Mouse (Mus musculus) heart, adult 18-20 months (tissue): ENCODE measurements around the gene Gabrd. TPM values are rescaled to one million over a fixed set of nuclear protein-coding genes. Genes with fewer than 3 reads are reported as not detected.

Experiments
- DNase-seq, 2 experiments: peaks; one replicate each; pipeline ENCODE4 v3.0.0; 2021 to 2022; ENCODE audit warnings: mixed read lengths in 1 of 2
- total RNA-seq, 2 experiments: library from RNA; stranded (reverse); gene quantifications; 2 replicates each; pipeline ENCODE4 v1.2.3; 2021

Gabrd gene
- total RNA-seq, 2 experiments from 2014 or later = not detected

GRCm38 (mm10) chr4:155382752-155383151 is 15.2 kb downstream of the Gabrd start:
- no peak for DNase-seq

GRCm38 (mm10) chr4:155381974-155382373 is 15.9 kb downstream of the Gabrd start:
- DNase-seq = no peak

GRCm38 (mm10) chr4:155371797-155372735 is 25.8 kb downstream of the Gabrd start:
- no peak for DNase-seq

- DNase-seq = no peak
These were observed 26.9 kb downstream of the Gabrd start for GRCm38 (mm10) chr4:155370737-155371715.

- DNase-seq = peak; percentile 57 to 86
These were observed 29.2 kb downstream of the Gabrd start for GRCm38 (mm10) chr4:155368684-155369083.

DNA sequence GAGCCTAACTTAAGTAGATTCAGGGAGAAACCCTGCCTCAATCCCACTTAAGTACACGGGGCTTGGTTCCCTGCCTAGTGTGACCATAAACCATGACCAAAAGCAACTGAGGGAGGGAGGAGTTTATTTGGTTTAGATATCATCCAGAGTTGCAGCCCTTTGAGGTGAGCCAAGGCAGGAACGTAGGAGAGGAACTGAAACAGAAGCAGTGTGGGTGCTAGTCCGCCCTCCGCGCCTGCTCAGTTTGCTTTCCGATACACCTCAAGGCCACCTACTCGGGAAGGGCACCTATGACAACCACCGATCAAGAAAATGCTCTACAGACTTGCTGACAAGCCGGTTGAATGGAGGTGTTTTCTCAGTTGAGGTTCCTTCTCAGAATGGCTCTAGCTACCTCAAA is 30.2 kb downstream of the Gabrd start:
- DNase-seq = no peak

- no peak for DNase-seq
These were observed 31.1 kb downstream of the Gabrd start for GRCm38 (mm10) chr4:155366784-155367183.

- no peak for DNase-seq
These were observed 35.5 kb downstream of the Gabrd start for GRCm38 (mm10) chr4:155362443-155362842.

GRCm38 (mm10) chr4:155361303-155361791 is 36.6 kb downstream of the Gabrd start, which contains the start of gene Prkcz:
TSS of gene Prkcz (minus strand) at chr4:155361361.
- peak; percentile 67 to 90 for DNase-seq

- DNase-seq = no peak
These were observed 37.1 kb downstream of the Gabrd start for GRCm38 (mm10) chr4:155360856-155361255.

DNA sequence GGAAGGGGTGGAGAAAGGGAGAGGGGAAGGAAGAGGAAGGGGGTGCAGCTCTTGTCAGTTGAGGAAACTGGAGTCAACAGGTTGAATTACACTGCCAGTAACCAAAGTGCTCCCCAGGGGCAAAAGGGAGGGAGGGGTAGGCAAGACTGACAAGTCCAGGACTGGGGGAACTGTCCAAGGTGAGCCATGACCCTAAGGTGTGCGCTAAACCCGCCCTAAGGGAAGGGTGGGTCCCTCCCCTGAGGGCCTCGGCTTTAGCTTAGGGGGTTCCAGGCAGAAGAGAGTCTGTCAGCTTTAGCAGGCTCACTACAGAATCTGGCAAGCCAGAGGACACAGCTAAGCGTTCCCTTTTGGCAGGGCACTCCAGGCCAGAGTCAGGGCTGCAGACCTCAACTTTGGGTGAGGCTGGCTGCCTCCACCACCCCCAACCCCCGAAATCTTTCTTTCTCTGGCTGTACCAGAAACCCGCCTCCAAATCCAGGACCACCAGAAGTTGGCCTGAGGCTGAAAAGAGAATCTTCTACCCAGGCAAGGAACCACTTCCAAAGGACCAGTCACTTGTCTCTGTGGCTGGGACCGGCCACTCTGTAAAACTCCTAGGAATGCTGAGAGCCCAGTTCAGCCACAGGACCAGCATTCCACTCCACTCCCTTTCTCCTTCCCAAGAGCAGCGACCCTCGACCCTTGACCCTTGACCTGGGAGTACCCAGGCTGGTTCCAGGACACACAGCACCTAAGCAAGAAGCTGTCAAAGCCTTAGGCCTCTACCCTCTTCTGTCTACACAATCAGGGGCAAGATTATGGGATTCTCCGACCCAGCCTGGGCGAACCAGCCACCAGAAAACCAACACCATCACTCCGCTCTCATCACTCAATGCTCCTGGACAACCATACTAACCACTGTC is 38.1 kb downstream of the Gabrd start:
- DNase-seq = no peak

DNA sequence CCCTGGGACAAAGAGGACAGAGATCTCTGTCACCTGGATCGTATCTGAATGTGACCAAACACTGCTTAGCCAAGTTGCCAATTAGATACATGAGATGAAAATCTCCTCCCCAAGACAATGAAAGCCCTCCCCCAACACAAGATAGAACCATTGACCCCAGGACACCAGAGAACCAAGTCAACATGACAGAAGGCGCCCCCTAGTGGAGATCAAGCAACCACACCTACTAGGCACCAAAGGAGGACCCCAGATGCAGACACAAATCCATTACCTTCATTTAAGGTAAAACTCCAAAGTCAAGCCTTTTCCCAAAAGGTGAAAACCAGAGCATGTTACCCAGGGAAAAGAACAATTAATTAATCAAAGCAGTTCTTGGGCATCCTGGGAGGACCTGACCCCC is 40.3 kb downstream of the Gabrd start:
- no peak for DNase-seq

DNA sequence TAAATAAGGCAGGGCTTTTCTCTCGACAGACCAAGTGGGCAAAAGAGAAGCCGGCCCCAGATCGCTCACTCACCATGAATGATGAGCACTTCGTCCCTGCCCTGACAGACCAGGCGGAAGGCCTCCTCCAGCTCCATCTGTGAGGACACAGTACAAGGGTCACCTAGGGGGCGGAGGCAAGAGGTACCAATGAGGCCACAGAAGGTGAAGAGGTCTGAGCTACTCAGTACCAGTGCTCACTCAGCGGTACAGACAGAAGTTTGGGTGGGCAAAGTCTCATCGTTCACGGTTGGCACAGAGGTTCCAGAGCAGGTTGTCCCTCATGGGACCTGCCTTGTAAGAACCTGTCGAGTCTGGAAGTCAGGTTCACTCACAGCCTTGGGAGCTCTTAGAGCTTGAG is 41.6 kb downstream of the Gabrd start:
- DNase-seq = no peak

DNA sequence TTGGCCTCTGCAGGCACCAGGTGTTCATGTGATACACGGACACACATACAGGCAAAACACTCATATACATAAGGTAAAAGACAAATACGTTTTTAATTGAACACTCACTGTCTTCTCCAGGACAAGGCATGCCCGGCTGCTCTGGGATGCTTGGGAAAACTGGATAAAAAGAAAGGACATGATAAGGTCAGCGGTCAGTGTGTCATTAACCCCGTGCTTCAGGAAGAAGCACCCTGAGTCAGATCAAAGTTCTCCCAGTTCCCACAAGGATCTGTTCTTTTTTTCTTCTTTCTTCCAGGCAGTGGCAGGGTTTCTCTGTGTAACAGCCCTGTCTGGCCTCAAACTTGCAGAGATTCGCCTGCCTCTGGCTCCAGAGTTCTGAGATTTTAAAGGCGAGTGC is 43.4 kb downstream of the Gabrd start:
- no peak for DNase-seq

DNA sequence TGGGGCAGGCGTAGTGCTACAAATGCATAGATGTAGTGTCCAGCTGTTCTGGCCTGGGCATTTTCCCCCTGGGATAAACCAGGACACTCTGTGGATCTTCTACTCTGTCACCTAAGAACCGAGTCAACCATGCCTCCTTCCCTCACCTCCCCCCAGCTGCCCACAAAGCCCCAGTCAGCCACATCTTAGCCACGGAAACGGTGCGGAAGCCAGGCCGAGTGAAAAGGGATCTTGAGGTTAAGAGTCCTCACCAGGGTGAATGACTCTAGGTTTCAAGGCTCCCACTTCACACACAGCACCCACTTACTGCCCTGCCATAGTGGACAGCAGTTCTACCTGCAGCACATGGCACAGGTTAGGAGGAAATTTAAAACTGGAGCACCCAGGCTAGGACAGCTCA is 43.9 kb downstream of the Gabrd start:
- no peak for DNase-seq

- DNase-seq = no peak
These were observed 45.3 kb downstream of the Gabrd start for GRCm38 (mm10) chr4:155352581-155352980.

DNA sequence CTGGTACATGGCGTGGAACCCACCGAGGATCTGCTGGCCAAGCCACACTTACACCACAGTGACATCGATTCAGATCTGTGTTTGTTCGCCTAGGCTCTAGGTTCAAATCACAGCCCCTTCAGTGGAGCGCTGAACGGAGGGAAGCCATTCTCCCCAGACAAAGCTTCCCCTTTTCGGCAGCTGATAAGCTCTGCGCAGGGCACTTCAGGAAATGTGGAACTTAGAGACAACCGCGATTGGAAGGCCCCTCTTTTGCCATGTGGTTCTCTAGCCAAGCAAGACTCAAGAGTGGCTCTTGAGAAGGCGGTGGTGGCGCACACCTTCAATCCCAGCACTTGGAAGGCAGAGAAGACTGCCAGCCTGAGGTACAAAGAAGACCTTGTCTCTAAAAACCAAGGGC is 51.6 kb downstream of the Gabrd start:
- no peak for DNase-seq

DNA sequence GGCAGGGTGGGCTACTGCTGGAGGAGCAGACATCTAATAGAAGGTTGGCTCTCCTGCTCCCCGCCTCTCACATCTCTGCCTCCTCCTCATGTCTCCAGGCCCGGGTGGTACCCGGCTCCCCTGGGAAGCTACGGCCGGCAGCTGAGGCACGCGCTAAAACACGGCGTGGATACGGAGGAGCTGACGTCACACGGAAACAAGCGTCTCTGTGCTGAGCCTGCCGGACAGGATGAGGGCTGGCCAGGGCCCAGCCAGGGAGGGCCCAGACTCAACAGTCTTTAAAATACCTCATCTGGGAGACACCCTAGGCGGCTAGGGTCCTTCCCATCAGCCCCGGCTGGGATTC is 52.3 kb downstream of the Gabrd start:
- peak; percentile 62 to 73 for DNase-seq

DNA sequence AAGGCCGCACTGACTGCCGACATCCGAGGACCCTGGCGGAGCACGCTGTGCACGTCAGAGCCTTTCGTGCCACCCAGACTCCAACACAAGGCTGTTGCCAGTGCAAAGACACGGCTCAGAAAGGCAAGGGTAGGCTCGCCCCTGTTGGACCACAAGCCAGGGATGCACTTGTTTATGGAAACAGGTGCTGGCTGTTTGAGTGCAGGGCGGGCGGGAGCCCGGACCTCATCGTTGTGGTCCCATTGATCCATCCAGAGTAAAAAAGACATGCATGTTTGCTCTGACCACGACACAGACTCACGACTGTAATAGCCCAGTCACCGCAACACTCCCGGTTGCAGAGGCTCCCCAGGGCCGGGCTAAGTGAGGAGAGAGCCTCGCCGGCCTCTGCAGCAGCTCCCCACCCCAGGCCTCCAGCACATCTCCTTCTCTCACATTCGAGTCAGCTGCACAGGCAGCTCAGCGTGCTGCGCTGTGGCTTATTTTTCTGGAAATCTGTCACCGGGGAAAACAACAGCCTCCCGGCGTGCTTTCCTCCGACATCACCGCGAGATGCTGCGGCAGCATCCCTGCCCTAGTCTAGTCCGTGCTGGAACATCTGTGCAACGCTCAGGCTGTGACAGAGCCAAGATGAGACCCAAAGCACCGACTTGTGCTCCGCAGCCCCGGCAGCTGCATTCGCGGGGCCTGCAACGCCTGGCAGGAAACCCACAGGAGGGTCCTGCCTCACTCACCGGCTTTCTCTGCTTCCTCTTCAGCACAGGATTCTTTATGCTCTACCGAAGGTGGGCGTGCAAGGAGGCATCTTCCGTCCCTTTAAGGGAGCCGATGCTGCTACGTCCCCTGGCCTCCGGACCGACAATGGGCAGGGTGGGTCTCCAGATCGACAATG is 53.0 kb downstream of the Gabrd start:
- DNase-seq = peak in 1 of 2 experiments; percentile 14

DNA sequence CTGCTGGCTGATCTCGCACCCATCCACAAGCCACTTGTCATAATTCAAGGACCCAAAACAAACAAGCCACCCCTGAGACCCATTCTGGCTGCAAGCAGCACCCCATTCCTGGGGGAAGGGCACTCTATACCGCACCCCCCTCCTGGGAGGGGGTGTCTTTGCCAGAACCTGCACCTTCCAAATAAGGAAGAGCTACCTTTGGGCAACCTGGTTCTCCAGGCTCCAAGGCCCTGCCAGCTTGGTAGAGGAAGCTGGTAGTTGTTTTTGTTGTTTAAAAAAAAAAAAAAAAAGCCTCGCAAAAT is 53.7 kb downstream of the Gabrd start:
- no peak for DNase-seq
